Mouse (Mus musculus) ovary, postnatal 14 days (tissue): ENCODE measurements around the gene Carns1.

ENCODE experiments used
- DNase-seq: peaks from one replicate; pipeline ENCODE4 v3.0.0; 2022; ENCODE audit warnings: low spot score

Carns1 gene

GRCm38 (mm10) chr19:4175368-4175947 lies at the start of gene Carns1:
TSS of gene Carns1 (minus strand) at chr19:4175479.
- DNase-seq = no peak

GRCm38 (mm10) chr19:4222165-4222564 lies 46.9 kb upstream of the Carns1 start:
- DNase-seq = no peak

GRCm38 (mm10) chr19:4220957-4221743 lies 45.9 kb upstream of the Carns1 start:
- DNase-seq = peak; percentile 48

GRCm38 (mm10) chr19:4220416-4220815 lies 45.1 kb upstream of the Carns1 start:
- no peak for DNase-seq

GRCm38 (mm10) chr19:4219943-4220342 lies 44.7 kb upstream of the Carns1 start:
- DNase-seq = no peak

GRCm38 (mm10) chr19:4218784-4219183 lies 43.5 kb upstream of the Carns1 start:
- DNase-seq = no peak

GRCm38 (mm10) chr19:4218293-4218692 lies 43.0 kb upstream of the Carns1 start:
- DNase-seq = no peak

- no peak for DNase-seq
These were observed 42.6 kb upstream of the Carns1 start for GRCm38 (mm10) chr19:4217855-4218254.

- no peak for DNase-seq
These were observed 41.9 kb upstream of the Carns1 start for GRCm38 (mm10) chr19:4217140-4217539.

GRCm38 (mm10) chr19:4216041-4216685 lies 40.9 kb upstream of the Carns1 start:
- DNase-seq = no peak

- no peak for DNase-seq
These were observed 40.2 kb upstream of the Carns1 start for GRCm38 (mm10) chr19:4215451-4215840.

GRCm38 (mm10) chr19:4214771-4215450 lies 39.6 kb upstream of the Carns1 start:
- no peak for DNase-seq

- peak; percentile 53 for DNase-seq
These were observed 38.9 kb upstream of the Carns1 start, which contains the start of the genes Clcf1 and AC109138.7 for GRCm38 (mm10) chr19:4214071-4214770. TSS of gene Clcf1 (plus strand) at chr19:4214238. TSS of gene AC109138.7 (plus strand) at chr19:4214357.

- no peak for DNase-seq
These were observed 38.3 kb upstream of the Carns1 start for GRCm38 (mm10) chr19:4213524-4213974.

GRCm38 (mm10) chr19:4211891-4212588 lies 36.8 kb upstream of the Carns1 start:
- DNase-seq = no peak

- DNase-seq = no peak
These were observed 33.3 kb upstream of the Carns1 start for GRCm38 (mm10) chr19:4208563-4208962.

- DNase-seq = peak; percentile 66
These were observed 31.7 kb upstream of the Carns1 start for GRCm38 (mm10) chr19:4206971-4207370.

- no peak for DNase-seq
These were observed 29.6 kb upstream of the Carns1 start for GRCm38 (mm10) chr19:4204889-4205288.

GRCm38 (mm10) chr19:4203604-4204326 lies 28.5 kb upstream of the Carns1 start:
- DNase-seq = no peak

GRCm38 (mm10) chr19:4203148-4203547 lies 27.9 kb upstream of the Carns1 start:
- no peak for DNase-seq
